Mouse (Mus musculus) spleen, adult 12 weeks (tissue): ENCODE measurements around the gene Fastkd5.
"Not testable (repeated sequence)": the region's sequence is repeated elsewhere in the genome, so short reads cannot be mapped to it uniquely, and the experiment has no call there.

Experiments used
- DNase-seq: peaks from one replicate; pipeline ENCODE4 v3.0.0; 2022; ENCODE audit warnings: low spot score

Fastkd5 gene

DNA sequence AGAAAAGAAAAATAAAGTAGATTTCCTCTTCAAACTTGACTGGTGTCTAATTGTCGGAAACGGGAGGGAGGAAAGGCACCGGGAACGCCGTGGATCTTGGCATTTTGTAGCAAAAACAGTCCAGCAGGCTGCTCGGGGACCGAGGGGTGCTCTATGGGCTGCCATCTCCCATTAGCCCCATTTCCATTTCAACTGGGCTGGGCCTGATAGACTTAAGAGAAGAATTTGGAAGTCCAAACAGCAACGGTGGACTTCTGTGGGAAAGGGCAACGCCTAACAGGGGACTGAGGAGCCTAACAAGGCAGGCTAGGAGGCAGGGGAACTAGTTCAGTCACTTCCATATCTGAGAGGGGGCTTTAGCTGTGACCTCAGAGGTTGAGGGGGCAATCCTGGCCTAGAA lies 52.8 kb downstream of the Fastkd5 start:
- no peak for DNase-seq

DNA sequence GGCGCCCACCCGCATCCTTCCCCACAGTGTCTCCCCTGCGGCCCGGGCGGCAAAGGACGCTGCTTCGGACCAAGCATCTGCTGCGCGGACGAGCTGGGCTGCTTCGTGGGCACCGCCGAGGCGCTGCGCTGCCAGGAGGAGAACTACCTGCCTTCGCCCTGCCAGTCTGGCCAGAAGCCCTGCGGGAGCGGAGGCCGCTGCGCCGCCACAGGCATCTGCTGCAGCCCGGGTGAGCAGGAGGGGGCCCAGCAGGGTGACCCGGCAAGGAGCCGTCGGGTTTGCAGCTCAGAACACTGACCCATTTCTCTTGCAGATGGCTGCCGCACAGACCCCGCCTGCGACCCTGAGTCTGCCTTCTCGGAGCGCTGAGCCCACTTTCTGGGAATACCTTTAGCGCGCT lies 53.3 kb downstream of the Fastkd5 start:
- DNase-seq, result not testable (repeated sequence)

- no peak for DNase-seq
Observed at GRCm38 (mm10) chr2:130575873-130576272, 54.0 kb downstream of the Fastkd5 start, which contains the start of gene Oxt. Gene Oxt (plus strand): TSS chr2:130576173.

- no peak for DNase-seq
Observed at GRCm38 (mm10) chr2:130574960-130575359, 54.9 kb downstream of the Fastkd5 start.

DNA sequence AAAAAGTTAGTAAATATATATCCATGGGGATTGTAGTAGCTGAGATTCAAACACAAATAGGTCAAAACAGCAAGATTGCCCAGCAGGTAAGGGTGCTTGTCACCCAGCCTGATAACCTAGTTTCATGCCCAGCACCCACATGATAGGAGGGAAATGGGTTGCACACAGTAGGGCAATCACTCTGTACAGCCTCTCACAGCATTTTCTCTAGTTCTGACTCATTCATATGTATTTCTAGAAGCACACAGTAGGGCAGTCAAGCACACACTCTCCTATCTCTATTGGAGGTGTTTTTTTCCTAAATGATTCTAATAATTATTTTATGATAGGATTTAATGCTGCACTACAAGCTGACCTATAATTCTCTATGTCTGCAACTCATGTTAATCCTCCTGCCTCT lies 59.9 kb downstream of the Fastkd5 start:
- no peak for DNase-seq

DNA sequence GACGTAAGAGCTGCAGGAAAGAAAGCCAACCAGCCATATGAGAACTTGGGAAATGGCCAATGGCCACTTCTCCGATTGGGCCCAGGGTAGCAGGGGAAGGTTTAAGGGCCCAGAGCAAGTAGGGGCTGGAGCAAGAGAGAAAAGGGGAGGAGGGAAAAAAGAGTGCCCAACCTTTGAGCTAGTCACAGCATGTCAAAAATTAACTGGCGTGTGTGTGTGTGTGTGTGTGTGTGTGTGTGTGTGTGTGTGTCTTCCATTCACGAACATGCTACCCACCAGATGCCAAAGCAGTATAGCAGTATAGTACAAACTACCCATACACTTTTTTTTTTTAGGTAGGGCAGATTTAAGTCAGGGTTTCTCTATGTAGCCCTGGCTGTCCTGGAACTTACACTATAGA lies 60.9 kb downstream of the Fastkd5 start:
- no peak for DNase-seq

- no peak for DNase-seq
Observed at GRCm38 (mm10) chr2:130564983-130565382, 64.8 kb downstream of the Fastkd5 start.

DNA sequence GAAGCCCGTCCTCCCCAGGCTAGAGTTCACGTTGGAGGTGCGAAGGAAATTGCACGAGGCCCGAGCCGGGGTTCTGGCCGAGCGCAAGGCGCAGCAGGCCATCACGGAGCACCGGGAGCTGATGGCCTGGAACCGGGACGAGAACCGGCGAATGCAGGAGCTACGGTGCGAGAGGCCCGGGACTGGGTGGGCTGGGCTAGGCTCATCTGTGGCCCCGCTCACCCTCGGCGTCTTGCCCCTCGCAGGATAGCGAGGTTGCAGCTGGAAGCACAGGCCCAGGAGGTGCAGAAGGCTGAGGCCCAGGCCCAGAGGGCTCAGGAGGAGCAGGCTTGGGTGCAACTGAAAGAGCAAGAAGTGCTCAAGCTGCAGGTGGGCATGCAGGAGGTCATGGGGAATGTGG lies 65.8 kb downstream of the Fastkd5 start:
- no peak for DNase-seq
